Mouse (Mus musculus): ENCODE data around the gene Hist1h2ad. TPM values are rescaled to one million over a fixed set of nuclear protein-coding genes. Genes with fewer than 3 reads are reported as not detected.
A peak's percentile ranks its signal among the peaks of the same experiment; 100 is the strongest.

The Hist1h2ad gene
- total and polyA plus RNA-seq, 3 experiments, result 13.2 to 744 TPM; not detected in 1

DNA sequence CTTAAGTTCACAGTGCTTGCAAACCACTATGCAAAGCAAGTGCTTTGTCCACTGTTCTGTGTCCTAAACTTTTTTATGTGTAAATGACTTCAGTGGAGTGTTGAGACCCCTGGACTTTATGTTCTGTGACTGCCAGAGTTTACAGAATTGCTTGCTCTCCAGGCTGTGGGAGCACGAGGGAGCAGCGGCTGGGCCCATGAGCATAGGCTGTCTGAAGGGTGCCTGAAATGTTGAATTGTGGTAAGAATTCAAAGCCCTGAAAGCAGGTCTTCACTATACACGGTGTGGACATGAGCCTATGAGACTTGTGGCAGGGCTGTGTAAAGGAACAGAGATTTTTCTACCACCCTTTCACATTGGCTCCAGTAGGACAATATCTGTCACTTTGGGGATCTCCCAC lies 37.5 kb downstream of the Hist1h2ad start:
- H3K27me3 ChIP-seq (replicated peaks), result no peaks in the 10 kb centered on the region
- H3K4me1 ChIP-seq (ENCODE audit: control insufficient read depth in 1 of 2, insufficient read depth in 2 of 2), result peaks cover 10 to 20% of the 10 kb centered on the region in 2 experiments; a peak in 3 of 4 replicates
- H3K27ac ChIP-seq (ENCODE audit: insufficient read depth, low read depth), result no peak overlapping the region
- no peak for DNase-seq (ENCODE audit: extremely low read depth)
- TF ChIP-seq CTCF (conservative IDR thresholded peaks at IDR 0.05 in 1 of 2, IDR thresholded peaks at IDR 0.05 in 1 of 2; ENCODE audit: low read depth in 2 of 2, low read length in 2 of 2), result no peak
- no peaks in the 10 kb centered on the region for H3K9me3 ChIP-seq (replicated peaks; ENCODE audit: low read length)
- H3K36me3 ChIP-seq (replicated peaks in 1 of 2; ENCODE audit: control insufficient read depth in 1 of 2, insufficient read depth in 1 of 2, low read length in 1 of 2), result peaks cover 2 to 28% of the 10 kb centered on the region in 2 experiments
- H3K9ac ChIP-seq (ENCODE audit: insufficient read depth, low read depth), result no peak overlapping the region
- dilution Hi-C loops (cut with MboI; ENCODE audit: extremely low pct_ligation_motif_present, extremely low pct_unique_long_range_greater_than_20kb, low sequenced_read_pairs) (no loop called here), in situ Hi-C loops (cut with MboI; ENCODE audit: low pct_ligation_motif_present, low pct_unique_long_range_greater_than_20kb, low sequenced_read_pairs) (no loop called here)
- H3K79me2 ChIP-seq (replicated peaks; ENCODE audit: control insufficient read depth, extremely low read depth, insufficient read depth, poor library complexity, severe bottlenecking), result no peaks in the 10 kb centered on the region
- no peak overlapping the region for H3K4me3 ChIP-seq (replicated peaks in 1 of 3; ENCODE audit: low read depth in 2 of 3, low read length in 2 of 3, poor library complexity in 1 of 3)
- H3K4me2 ChIP-seq (ENCODE audit: insufficient read depth, low read depth, poor library complexity, severe bottlenecking), result no peak overlapping the region

DNA sequence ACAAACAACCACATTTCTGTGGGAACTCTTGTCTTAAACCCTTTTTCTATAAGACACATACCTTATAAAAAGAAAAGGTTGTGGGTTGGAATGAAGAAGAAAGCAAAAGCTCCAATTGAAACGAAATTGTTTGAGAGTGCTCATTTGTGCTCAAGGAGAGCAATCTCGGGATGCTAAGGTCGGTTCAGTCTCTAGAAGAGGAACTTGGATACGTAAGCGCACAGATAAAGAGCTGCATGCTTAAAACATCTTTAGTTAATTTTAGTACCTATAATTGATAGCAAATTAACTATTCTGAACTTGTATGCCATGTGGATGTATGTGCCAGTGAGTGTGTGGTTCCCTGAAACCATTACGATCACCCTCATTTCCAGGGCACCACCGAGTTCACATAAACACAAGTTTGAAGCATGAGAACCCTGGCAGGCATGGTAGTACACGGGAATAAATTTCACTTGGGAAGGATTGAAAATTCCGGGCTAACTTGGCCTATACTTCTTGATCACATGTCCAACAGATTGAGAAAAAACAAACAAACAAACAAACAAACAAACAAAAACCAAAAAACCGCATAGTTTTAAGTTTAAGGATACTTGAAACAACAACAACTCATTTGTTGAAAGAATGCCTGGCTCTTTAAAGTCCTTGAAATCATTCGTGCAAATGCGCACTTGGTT lies 46.0 kb downstream of the Hist1h2ad start:
- Histone ChIP-seq H3K4me2 (ENCODE audit: insufficient read depth, low read depth, poor library complexity, severe bottlenecking) (peak overlapping the region; percentile 91), H3K27me3 (replicated peaks) (no peaks in the 10 kb centered on the region), H3K27ac (ENCODE audit: insufficient read depth, low read depth) (peak overlapping the region; percentile 98), H3K9ac (ENCODE audit: insufficient read depth, low read depth) (peak overlapping the region; percentile 96), H3K4me1 (ENCODE audit: control insufficient read depth in 1 of 2, insufficient read depth in 2 of 2) (peaks cover 4 to 16% of the 10 kb centered on the region in 2 experiments), H3K9me3 (replicated peaks; ENCODE audit: low read length) (no peaks in the 10 kb centered on the region), H3K79me2 (replicated peaks; ENCODE audit: control insufficient read depth, extremely low read depth, insufficient read depth, poor library complexity, severe bottlenecking) (peaks cover 8% of the 10 kb centered on the region; the same call in 1 of the 2 replicates), H3K36me3 (replicated peaks in 1 of 2; ENCODE audit: control insufficient read depth in 1 of 2, insufficient read depth in 1 of 2, low read length in 1 of 2) (peaks cover 0 to 4% of the 10 kb centered on the region in 2 experiments), H3K4me3 (replicated peaks in 1 of 3; ENCODE audit: low read depth in 2 of 3, low read length in 2 of 3, poor library complexity in 1 of 3) (peak overlapping the region; percentile 55 to 70 (median 61))
- in situ Hi-C loops (cut with MboI; ENCODE audit: low pct_ligation_motif_present, low pct_unique_long_range_greater_than_20kb, low sequenced_read_pairs) (no loop called here), dilution Hi-C loops (cut with MboI; ENCODE audit: extremely low pct_ligation_motif_present, extremely low pct_unique_long_range_greater_than_20kb, low sequenced_read_pairs) (no loop called here)
- TF ChIP-seq POLR2AphosphoS2 (IDR thresholded peaks at IDR 0.05; ENCODE audit: low read depth, low read length) (no peak), BHLHE40 (IDR thresholded peaks at IDR 0.05; ENCODE audit: low read depth, low read length) (no peak), SIN3A (IDR thresholded peaks at IDR 0.05; ENCODE audit: low read length) (peak; percentile 12; the same call in 1 of the 2 replicates), MYC (IDR thresholded peaks at IDR 0.05; ENCODE audit: low read depth, low read length) (0 out of 2 replicates have a peak, but pooled peaks have one; percentile 25), USF1 (IDR thresholded peaks at IDR 0.05; ENCODE audit: low read depth, low read length) (no peak), MXI1 (IDR thresholded peaks at IDR 0.05; ENCODE audit: low read depth, low read length) (peak; percentile 33; the same call in 1 of the 2 replicates), ZMIZ1 (IDR thresholded peaks at IDR 0.05; ENCODE audit: low read depth, low read length) (no peak)
- DNase-seq (ENCODE audit: extremely low read depth), result peak; percentile 42

DNA sequence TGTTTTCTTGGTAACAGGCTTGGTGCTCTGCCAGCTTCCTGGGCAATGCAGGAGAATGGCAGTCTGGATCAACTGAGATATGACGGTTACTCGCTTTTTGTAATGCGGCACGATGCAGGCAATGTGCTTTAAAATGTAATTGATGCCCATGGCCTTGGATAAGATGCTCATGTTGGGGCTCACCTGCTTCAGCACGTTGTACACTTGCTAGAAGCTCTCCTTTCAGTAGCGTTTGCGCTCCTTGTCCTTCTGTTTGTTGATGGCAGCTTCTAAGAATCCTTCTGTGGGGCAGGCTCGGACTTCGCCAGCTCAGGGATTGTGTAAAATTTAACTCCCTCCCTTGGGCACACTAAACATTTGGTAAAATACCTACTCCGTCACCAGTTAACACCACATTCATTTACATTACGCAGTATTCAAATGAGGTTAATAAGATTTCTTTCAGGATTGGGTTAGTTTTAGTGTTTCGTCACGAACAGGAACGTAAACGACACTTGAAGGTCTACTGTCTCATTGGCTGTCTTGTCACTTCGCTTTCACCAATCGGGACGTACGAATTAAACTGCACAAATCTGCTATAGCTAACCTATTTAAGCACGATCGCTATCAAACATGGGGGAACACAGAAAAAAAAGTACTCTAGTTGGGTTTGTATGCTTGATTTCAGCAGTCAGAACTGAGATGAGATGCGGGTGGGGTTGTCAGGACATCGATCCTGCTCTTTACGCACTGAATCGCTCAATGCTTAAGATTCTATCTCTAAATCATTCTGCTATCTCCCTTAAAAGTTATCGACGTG lies 46.8 kb downstream of the Hist1h2ad start, which contains the start of gene Hist1h2be:
Gene Hist1h2be (minus strand): TSS at position 392 of the 799 bp plus-strand sequence.
- H3K9ac ChIP-seq (ENCODE audit: insufficient read depth, low read depth), result peak within 1 kb of the TSS; percentile 96
- peak; percentile 96 for DNase-seq (ENCODE audit: extremely low read depth)
- H3K9me3 ChIP-seq (replicated peaks; ENCODE audit: low read length), result no peaks in the 10 kb centered on the region
- peak within 1 kb of the TSS; percentile 98 for H3K27ac ChIP-seq (ENCODE audit: insufficient read depth, low read depth)
- no peaks in the 10 kb centered on the region for H3K27me3 ChIP-seq (replicated peaks)
- peaks cover 8% of the 10 kb centered on the region; the same call in 1 of the 2 replicates for H3K79me2 ChIP-seq (replicated peaks; ENCODE audit: control insufficient read depth, extremely low read depth, insufficient read depth, poor library complexity, severe bottlenecking)
- in situ Hi-C loops (cut with MboI; ENCODE audit: low pct_ligation_motif_present, low pct_unique_long_range_greater_than_20kb, low sequenced_read_pairs) (no loop called here), dilution Hi-C loops (cut with MboI; ENCODE audit: extremely low pct_ligation_motif_present, extremely low pct_unique_long_range_greater_than_20kb, low sequenced_read_pairs) (no loop called here)
- H3K4me2 ChIP-seq (ENCODE audit: insufficient read depth, low read depth, poor library complexity, severe bottlenecking), result peak within 1 kb of the TSS; percentile 91
- peaks cover 0 to 12% of the 10 kb centered on the region in 2 experiments; a peak in 3 of 4 replicates for H3K4me1 ChIP-seq (ENCODE audit: control insufficient read depth in 1 of 2, insufficient read depth in 2 of 2)
- H3K36me3 ChIP-seq (replicated peaks in 1 of 2; ENCODE audit: control insufficient read depth in 1 of 2, insufficient read depth in 1 of 2, low read length in 1 of 2), result no peaks in the 10 kb centered on the region
- peak within 1 kb of the TSS; percentile 55 to 70 (median 61) for H3K4me3 ChIP-seq (replicated peaks in 1 of 3; ENCODE audit: low read depth in 2 of 3, low read length in 2 of 3, poor library complexity in 1 of 3)
- no peak for TF ChIP-seq ZMIZ1 (IDR thresholded peaks at IDR 0.05; ENCODE audit: low read depth, low read length)
- TF ChIP-seq RCOR1 (conservative IDR thresholded peaks at IDR 0.05; ENCODE audit: low read depth, low read length), result no peak
- no peak; the same call in 1 of the 2 replicates for TF ChIP-seq NELFE (IDR thresholded peaks at IDR 0.05; ENCODE audit: low read depth, low read length)
- no peak for TF ChIP-seq CTCF (conservative IDR thresholded peaks at IDR 0.05 in 1 of 2, IDR thresholded peaks at IDR 0.05 in 1 of 2; ENCODE audit: low read depth in 2 of 2, low read length in 2 of 2)
- TF ChIP-seq CHD1 (IDR thresholded peaks at IDR 0.05; ENCODE audit: low read depth, low read length), result no peak
- TF ChIP-seq JUND (conservative IDR thresholded peaks at IDR 0.05; ENCODE audit: low read depth, low read length), result peak; percentile 17; the same call in 1 of the 2 replicates
- no peak for TF ChIP-seq SMC3 (IDR thresholded peaks at IDR 0.05; ENCODE audit: low read depth, low read length)
- no peak; the same call in 1 of the 2 replicates for TF ChIP-seq BHLHE40 (IDR thresholded peaks at IDR 0.05; ENCODE audit: low read depth, low read length)
- TF ChIP-seq ZKSCAN1 (IDR thresholded peaks at IDR 0.05; ENCODE audit: borderline replicate concordance, low read depth, low read length), result no peak
- TF ChIP-seq ZNF384 (IDR thresholded peaks at IDR 0.05; ENCODE audit: low read depth, low read length), result peak; percentile 74
- TF ChIP-seq IRF4 (IDR thresholded peaks at IDR 0.05; ENCODE audit: low read depth, low read length), result no peak
- TF ChIP-seq JUN (IDR thresholded peaks at IDR 0.05; ENCODE audit: insufficient read depth, low read depth, low read length), result no peak
- TF ChIP-seq RAD21 (IDR thresholded peaks at IDR 0.05; ENCODE audit: low read depth, low read length), result no peak
- no peak for TF ChIP-seq ETS1 (conservative IDR thresholded peaks at IDR 0.05; ENCODE audit: low read depth, low read length)
- no peak for TF ChIP-seq E2F4 (IDR thresholded peaks at IDR 0.05; ENCODE audit: insufficient replicate concordance, low read depth, low read length)
- no peak for TF ChIP-seq USF1 (IDR thresholded peaks at IDR 0.05; ENCODE audit: low read depth, low read length)
- peak; percentile 29; the same call in 1 of the 2 replicates for TF ChIP-seq HCFC1 (IDR thresholded peaks at IDR 0.05; ENCODE audit: low read depth, low read length)

Data from CH12.LX (cell line).